Mouse (Mus musculus) forebrain, embryonic 11.5 days (tissue): ENCODE results near the gene Ada. TPM values are rescaled to one million over a fixed set of nuclear protein-coding genes. Genes with fewer than 3 reads are reported as not detected.

Source experiments
- ATAC-seq: fragments of 200-750 bp; cut with Nextera tagmentation; replicated peaks from 2 replicates; pipeline ENCODE4 v1.8.0; 2017; ENCODE audit warnings: moderate TSS enrichment; ENCODE audit not compliant: low FRiP score
- DNase-seq: peaks from one replicate; pipeline ENCODE4 v3.0.0-alpha.2; 2017; ENCODE audit warnings: low spot score
- H3K27ac ChIP-seq: fragments of 300-500 bp; sonication (generic); 2 replicates; pipeline ENCODE4 v1.5.1; 2014; ENCODE audit warnings: low read depth, low read length
- H3K27me3 ChIP-seq: fragments of 300-500 bp; sonication (generic); 2 replicates; pipeline ENCODE4 v1.6.1; 2014; ENCODE audit warnings: mild to moderate bottlenecking, low read length, mixed read lengths; ENCODE audit not compliant: control insufficient read depth, insufficient read depth
- H3K36me3 ChIP-seq: fragments of 300-500 bp; sonication (generic); 2 replicates; pipeline ENCODE4 v1.6.1; 2014; ENCODE audit warnings: mild to moderate bottlenecking, low read length, moderate library complexity, mixed read lengths; ENCODE audit not compliant: control insufficient read depth, insufficient read depth
- H3K4me1 ChIP-seq: fragments of 300-500 bp; sonication (generic); replicated peaks from 2 replicates; pipeline ENCODE4 v1.6.1; 2014; ENCODE audit warnings: low read length, mixed read lengths; ENCODE audit not compliant: control insufficient read depth, insufficient read depth
- H3K4me2 ChIP-seq: fragments of 300-500 bp; sonication (generic); 2 replicates; pipeline ENCODE4 v1.6.1; 2014; ENCODE audit warnings: low read depth, mild to moderate bottlenecking, low read length, moderate library complexity, mixed read lengths; ENCODE audit not compliant: severe bottlenecking
- H3K4me3 ChIP-seq: fragments of 300-500 bp; sonication (generic); 2 replicates; pipeline ENCODE4 v1.5.1; 2014; ENCODE audit warnings: low read depth, low read length
- H3K9ac ChIP-seq: fragments of 300-500 bp; sonication (generic); 2 replicates; pipeline ENCODE4 v1.6.1; 2014; ENCODE audit warnings: low read length
- H3K9me3 ChIP-seq: fragments of 300-500 bp; sonication (generic); 2 replicates; pipeline ENCODE4 v1.6.1; 2016; ENCODE audit warnings: low read length, mixed read lengths; ENCODE audit not compliant: control insufficient read depth
- WGBS: fragments of 180-500 bp; shearing (Covaris S2); extraction: QIAGEN DNeasy Blood & Tissue Kit; methylation state at CpG from one replicate; pipeline ENCODE4 v1.1.7; 2014; 5-methylcytosine and 5-hydroxymethylcytosine counted together
- polyA plus RNA-seq: library from polyadenylated mRNA; unstranded; fragments of >200 nt; fragmentation: Nextera tagmentation; extraction: Ambion mirVana; gene quantifications from 2 replicates; pipeline ENCODE4 v1.2.1, GENCODE M21; 2014

Ada gene
- polyA plus RNA-seq, 1 experiment from 2014 or later = 8.1 TPM

GRCm38 (mm10) chr2:163712473-163712872 is 37.6 kb downstream of the Ada start:
- Histone ChIP-seq H3K27ac (no peak overlapping the region), H3K27me3 (no peaks in the 10 kb centered on the region), H3K9ac (no peak overlapping the region), H3K36me3 (no peaks in the 10 kb centered on the region), H3K9me3 (no peaks in the 10 kb centered on the region), H3K4me1 (peaks cover 8% of the 10 kb centered on the region; the same call in 1 of the 2 replicates), H3K4me3 (no peak overlapping the region), H3K4me2 (no peak overlapping the region)
- DNase-seq = no peak
- WGBS = 79% methylated on average over 7 of the region's 7 CpGs
- no peak for ATAC-seq

DNA sequence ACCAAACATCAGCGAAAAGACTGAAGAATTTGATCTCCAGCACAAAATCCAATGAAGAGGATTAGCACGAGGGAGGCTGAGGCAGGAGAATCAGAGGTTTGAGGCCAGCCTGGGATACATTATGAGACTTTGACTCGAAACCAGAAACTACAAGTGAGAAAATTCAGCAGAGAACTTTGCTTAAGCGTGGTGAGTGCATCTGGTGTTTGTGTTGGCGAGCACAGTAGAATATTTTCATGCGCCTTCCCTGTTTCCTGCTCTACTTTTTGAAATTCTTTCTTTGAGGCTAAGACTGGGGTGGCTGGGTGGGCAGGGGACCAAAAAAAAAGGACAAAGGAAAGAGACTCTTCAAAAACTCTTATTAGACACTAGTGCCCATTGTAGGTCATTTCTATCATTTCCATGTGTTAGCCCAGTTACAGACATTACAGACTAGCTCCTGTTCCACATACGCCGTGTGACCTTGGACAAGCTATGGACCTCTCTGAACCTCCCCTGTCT is 38.6 kb downstream of the Ada start:
- 93% methylated on average over 8 of the region's 8 CpGs for WGBS
- Histone ChIP-seq H3K4me1 (peaks cover 2% of the 10 kb centered on the region; the same call in 1 of the 2 replicates), H3K4me2 (no peak overlapping the region), H3K9me3 (no peaks in the 10 kb centered on the region), H3K9ac (no peak overlapping the region), H3K36me3 (no peaks in the 10 kb centered on the region), H3K27ac (no peak overlapping the region), H3K27me3 (no peaks in the 10 kb centered on the region), H3K4me3 (no peak overlapping the region)
- ATAC-seq = no peak
- DNase-seq = no peak

- ATAC-seq (no peak), DNase-seq (no peak)
- 84% methylated on average over 5 of the region's 5 CpGs for WGBS
- no peaks in the 10 kb centered on the region for H3K27me3 ChIP-seq
- no peak overlapping the region for H3K27ac ChIP-seq
- no peaks in the 10 kb centered on the region for H3K36me3 ChIP-seq
- H3K4me3 ChIP-seq = no peak overlapping the region
- H3K9me3 ChIP-seq = no peaks in the 10 kb centered on the region
- no peak overlapping the region for H3K4me2 ChIP-seq
- H3K9ac ChIP-seq = no peak overlapping the region
- no peaks in the 10 kb centered on the region for H3K4me1 ChIP-seq
These were observed 39.4 kb downstream of the Ada start for GRCm38 (mm10) chr2:163710606-163711159.

GRCm38 (mm10) chr2:163710000-163710399 is 40.0 kb downstream of the Ada start:
- no peak for DNase-seq
- Histone ChIP-seq H3K9ac (no peak overlapping the region), H3K27ac (no peak overlapping the region), H3K36me3 (no peaks in the 10 kb centered on the region), H3K4me3 (no peak overlapping the region), H3K4me1 (no peaks in the 10 kb centered on the region), H3K4me2 (no peak overlapping the region), H3K9me3 (no peaks in the 10 kb centered on the region), H3K27me3 (no peaks in the 10 kb centered on the region)
- ATAC-seq = no peak
- WGBS = 96% methylated on average over 9 of the region's 9 CpGs

DNA sequence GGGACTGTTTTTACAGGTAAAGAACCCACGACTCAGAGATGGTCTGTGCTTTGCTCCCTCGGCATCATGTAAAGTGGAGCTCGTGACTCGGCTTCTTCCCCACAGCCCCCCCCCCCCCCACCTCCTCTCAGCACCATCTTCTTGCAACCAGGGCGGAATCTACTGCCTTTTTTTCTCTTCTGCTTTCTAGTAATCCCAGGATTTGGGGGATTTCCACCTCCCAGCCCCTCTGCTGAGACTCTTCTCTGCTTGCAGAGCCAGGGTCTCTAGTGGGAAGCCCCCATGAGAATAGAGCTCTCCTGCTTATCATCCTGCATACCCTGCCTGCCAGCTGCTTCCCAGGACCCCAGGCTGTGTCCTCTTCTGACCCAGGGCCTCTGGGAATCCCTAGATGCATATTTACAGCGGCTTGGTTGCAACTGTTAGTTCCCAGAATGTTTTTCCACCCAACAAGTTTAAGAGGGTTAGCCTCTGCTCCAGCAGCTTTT is 41.2 kb downstream of the Ada start:
- H3K9me3 ChIP-seq = no peaks in the 10 kb centered on the region
- H3K4me2 ChIP-seq = no peak overlapping the region
- H3K4me3 ChIP-seq = no peak overlapping the region
- 84% methylated on average over 6 of the region's 6 CpGs for WGBS
- no peaks in the 10 kb centered on the region for H3K36me3 ChIP-seq
- no peak overlapping the region for H3K9ac ChIP-seq
- DNase-seq (no peak), ATAC-seq (no peak)
- no peaks in the 10 kb centered on the region for H3K27me3 ChIP-seq
- no peaks in the 10 kb centered on the region for H3K4me1 ChIP-seq
- H3K27ac ChIP-seq = no peak overlapping the region

DNA sequence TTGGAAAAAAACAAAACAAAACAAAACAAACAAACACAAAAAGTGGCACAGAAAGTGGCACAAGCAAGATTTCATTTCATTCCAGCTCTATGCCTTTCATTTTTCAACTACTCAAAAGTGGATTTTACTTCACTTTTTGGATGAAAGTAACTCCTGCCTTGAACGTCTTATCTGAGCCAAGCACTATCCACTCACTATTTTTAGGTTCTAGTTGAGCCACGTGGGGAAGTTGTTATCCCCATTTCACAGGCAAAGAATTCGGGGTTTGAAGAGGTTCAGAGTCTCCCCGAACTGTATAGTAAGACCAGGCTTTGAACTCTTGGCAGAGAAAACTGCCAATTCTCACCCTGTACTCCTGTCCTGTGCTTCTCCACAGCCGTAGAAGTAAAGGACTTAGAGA is 41.7 kb downstream of the Ada start:
- no peaks in the 10 kb centered on the region for H3K9me3 ChIP-seq
- no peak overlapping the region for H3K4me2 ChIP-seq
- H3K9ac ChIP-seq = no peak overlapping the region
- DNase-seq (no peak), ATAC-seq (no peak)
- H3K27me3 ChIP-seq = no peaks in the 10 kb centered on the region
- H3K4me1 ChIP-seq = no peaks in the 10 kb centered on the region
- no peak overlapping the region for H3K4me3 ChIP-seq
- no peaks in the 10 kb centered on the region for H3K36me3 ChIP-seq
- H3K27ac ChIP-seq = no peak overlapping the region
- 91% methylated on average over 5 of the region's 5 CpGs for WGBS

GRCm38 (mm10) chr2:163703599-163704260 is 46.3 kb downstream of the Ada start:
- ATAC-seq (no peak), DNase-seq (no peak)
- WGBS = 88% methylated on average over 5 of the region's 5 CpGs
- no peak overlapping the region for H3K27ac ChIP-seq
- no peaks in the 10 kb centered on the region for H3K9me3 ChIP-seq
- no peak overlapping the region for H3K4me3 ChIP-seq
- H3K27me3 ChIP-seq = no peaks in the 10 kb centered on the region
- no peaks in the 10 kb centered on the region for H3K36me3 ChIP-seq
- H3K4me2 ChIP-seq = no peak overlapping the region
- no peaks in the 10 kb centered on the region for H3K4me1 ChIP-seq
- H3K9ac ChIP-seq = no peak overlapping the region

DNA sequence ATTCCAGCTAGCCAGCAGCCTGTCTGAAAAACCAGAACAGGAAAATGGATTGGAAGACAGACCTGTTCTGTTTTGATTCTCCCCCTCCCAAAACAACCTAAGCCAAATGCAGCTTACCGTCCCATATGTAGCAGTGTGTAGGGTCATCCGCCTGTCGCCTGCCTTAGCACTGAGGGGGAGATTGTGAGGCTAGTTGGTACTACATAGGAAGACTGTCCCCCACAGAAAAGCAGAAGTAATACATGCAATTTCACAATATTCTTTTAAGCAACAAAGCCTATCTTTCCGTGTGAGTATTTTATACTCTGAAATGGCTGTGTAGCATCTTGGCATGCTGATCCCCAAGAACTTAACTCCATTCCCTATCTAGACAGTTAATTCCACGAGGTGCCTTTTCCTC is 47.1 kb downstream of the Ada start:
- Histone ChIP-seq H3K4me1 (0 out of 2 replicates have a peak, but pooled peaks cover 2% of the 10 kb centered on the region), H3K9me3 (no peaks in the 10 kb centered on the region), H3K4me2 (no peak overlapping the region), H3K27ac (no peak overlapping the region), H3K27me3 (no peaks in the 10 kb centered on the region), H3K4me3 (no peak overlapping the region), H3K36me3 (no peaks in the 10 kb centered on the region), H3K9ac (no peak overlapping the region)
- DNase-seq = no peak
- 88% methylated on average over 5 of the region's 5 CpGs for WGBS
- no peak for ATAC-seq

DNA sequence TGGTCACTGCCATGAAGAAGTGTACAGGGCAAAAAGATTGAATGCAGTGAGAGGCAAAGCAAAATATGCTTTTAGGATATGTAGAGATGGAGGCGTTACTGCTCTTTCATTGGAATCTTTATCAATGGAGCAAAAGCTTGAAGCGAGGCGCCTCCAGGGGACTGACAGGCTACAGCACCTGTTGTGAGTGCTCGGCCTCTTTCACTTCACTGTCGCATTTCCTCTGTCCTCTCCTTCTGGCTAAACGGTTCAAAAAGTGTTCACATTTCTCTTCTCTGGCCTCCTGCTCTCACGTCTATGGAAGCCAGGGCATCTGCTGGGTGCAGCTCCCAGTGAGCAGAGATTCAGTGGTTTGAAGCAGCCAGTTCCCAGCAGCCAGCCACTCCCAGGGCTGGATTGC is 47.6 kb downstream of the Ada start:
- DNase-seq (no peak), ATAC-seq (no peak)
- H3K9ac ChIP-seq = no peak overlapping the region
- 80% methylated on average over 7 of the region's 7 CpGs for WGBS
- H3K4me1 ChIP-seq = 0 out of 2 replicates have a peak, but pooled peaks cover 2% of the 10 kb centered on the region
- H3K27ac ChIP-seq = no peak overlapping the region
- H3K9me3 ChIP-seq = no peaks in the 10 kb centered on the region
- no peaks in the 10 kb centered on the region for H3K36me3 ChIP-seq
- H3K4me3 ChIP-seq = no peak overlapping the region
- H3K27me3 ChIP-seq = no peaks in the 10 kb centered on the region
- no peak overlapping the region for H3K4me2 ChIP-seq
